Mouse (Mus musculus): ENCODE measurements at regions not wholly inside any gene's neighbourhood (a gene's known extent, or its start where the extent isn't known, plus 50 kb on each side); places are given as distances from the start of the nearest gene placed in this dataset.

GRCm38 (mm10) chr4:33552856-33553255, 242.7 kb downstream of the Rngtt start:
- no peak for ATAC-seq (ENCODE audit: insufficient number of reproducible peaks, low FRiP score, low TSS enrichment)

- ATAC-seq (ENCODE audit: insufficient number of reproducible peaks, low FRiP score, low TSS enrichment), result peak; percentile 41; the same call in 1 of the 2 replicates
These were observed 244.5 kb downstream of the Rngtt start for GRCm38 (mm10) chr4:33554606-33555005.

DNA sequence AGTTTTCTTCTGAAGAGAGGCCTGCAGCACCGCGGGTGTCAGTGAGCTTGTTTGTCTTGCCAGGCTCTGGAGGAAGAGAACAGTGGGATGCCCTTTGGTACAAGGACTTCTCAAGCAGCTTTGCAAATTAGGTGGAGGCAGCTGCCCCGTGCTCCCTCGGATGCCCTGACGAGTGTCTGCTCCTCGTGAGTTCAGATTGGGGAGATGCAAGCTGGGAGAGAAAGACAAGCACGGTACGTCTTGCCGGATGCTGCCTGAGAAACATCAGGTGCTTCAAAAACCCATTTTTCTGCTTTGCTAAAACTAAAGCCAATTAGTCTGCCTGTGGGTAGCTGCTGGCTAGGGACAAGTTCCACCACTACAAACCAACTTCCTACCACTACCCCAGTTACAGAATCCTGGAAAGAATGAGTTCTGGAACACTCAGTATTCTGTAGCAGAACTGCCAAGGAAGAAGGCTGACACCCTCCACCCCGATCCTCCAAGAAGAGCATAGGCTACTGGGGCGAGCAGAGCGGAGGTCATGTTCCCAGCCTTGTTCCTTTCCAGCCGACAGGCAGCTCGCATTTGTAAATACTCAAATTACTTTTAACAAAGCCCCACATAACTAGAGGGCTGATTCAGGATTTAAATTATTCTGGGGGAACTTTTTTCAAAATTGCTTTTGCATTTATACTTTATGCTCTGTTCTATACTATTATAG, 245.3 kb downstream of the Rngtt start:
- ATAC-seq (ENCODE audit: insufficient number of reproducible peaks, low FRiP score, low TSS enrichment), result peak; percentile 59; the same call in 1 of the 2 replicates

- no peak for ATAC-seq (ENCODE audit: insufficient number of reproducible peaks, low FRiP score, low TSS enrichment)
These were observed 245.9 kb downstream of the Rngtt start for GRCm38 (mm10) chr4:33555966-33556365.

DNA sequence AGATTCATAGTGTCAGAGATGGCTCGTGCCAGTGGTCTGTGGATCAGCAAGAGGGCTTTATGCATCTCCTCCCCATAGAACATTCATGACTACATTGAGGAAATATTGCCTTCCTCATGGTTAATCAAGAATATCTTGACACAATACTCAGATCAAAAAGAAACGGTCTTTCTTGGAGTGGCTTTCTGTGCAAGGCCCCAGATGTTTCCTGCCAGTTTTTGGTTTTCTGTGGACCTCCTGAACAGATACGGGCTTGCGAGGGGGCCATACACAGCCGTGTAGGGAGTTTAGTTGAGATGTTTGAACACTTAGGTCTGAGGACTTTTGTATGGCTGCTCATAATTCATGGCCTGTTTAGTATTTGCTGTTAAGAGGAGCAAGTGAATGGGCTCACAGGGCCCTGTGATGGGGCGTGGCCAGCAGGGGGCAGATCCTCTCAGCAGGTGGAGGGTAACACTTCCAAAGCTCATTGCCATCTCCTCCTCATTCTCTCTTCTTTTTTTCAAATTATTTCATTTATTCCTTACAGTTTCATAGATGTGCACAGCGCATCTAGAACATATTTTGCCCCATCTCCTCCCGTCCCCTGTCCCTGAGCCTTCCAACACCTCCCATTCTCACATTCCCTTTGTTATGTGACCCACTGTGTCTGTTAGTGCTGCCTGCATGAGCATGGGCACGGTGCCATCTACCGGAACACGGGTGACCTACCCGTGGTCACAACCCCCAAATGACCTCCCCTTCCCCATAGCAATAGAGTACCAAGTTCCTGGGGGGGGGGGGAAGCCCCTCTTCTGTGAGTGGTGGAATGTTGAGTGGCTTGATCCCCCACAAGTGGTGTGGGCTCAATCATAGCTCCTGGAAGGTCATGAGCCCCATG, 246.8 kb downstream of the Rngtt start:
- no peak for ATAC-seq (ENCODE audit: insufficient number of reproducible peaks, low FRiP score, low TSS enrichment)

DNA sequence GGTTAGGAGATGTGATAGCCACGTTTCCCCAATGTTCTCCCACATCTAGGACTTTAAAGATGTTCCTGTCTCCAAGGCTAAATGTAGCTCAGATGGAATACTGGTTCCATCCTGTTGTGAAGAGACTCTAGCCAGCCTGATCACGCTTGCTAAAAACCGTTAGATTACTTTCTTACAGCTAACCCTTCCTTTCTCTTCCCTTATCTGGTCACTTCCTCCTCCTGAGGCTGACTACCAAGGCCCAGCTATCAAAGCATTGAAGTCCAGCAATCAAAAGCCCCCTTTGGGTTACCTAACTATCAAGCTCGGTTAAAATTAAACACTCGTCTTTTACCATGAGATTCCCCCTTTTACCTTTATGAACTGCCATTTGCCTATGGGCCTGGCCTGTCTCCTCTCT, 260.2 kb downstream of the Rngtt start:
- ATAC-seq (ENCODE audit: insufficient number of reproducible peaks, low FRiP score, low TSS enrichment), result no peak

DNA sequence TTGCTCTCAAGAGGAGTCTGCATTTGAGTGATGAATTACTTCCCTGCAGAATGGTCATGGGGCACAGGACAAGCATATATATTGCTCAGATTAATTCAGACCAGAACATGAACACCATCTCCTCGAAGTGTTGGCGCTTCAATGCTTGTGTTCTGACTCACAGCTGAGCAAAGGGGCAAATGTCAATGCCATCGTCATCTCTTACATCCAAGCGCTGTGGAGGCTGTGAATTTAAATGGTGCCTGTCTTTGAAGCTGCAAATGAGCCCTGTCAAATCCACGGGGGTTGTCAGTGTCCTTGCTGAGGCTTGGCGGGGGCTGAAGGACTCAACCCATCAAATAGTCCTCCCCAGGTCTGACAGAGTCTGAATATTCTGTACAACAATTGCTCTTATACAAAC, 261.2 kb downstream of the Rngtt start:
- no peak for ATAC-seq (ENCODE audit: insufficient number of reproducible peaks, low FRiP score, low TSS enrichment)

- ATAC-seq (ENCODE audit: insufficient number of reproducible peaks, low FRiP score, low TSS enrichment), result no peak
These were observed 267.5 kb downstream of the Rngtt start for GRCm38 (mm10) chr4:33577631-33578030.

DNA sequence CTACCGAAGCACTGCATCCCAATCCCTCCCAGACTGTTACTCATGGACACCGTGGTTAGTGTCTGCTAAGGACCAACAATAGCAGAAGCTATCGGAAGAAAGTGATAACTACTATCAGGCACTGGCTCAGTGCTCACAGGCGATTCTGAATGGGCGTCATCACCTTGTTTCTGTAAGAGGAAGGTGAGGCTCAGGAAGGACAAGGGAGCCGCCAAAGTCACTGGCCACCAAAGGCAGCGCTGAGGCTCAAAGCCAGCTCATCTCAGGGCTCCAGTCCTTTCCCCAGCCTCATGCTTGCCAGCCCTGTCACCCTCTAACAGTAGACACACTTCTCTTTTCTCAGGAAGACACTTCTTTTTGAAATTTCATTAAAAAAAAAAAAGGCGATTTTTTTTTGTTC, 270.4 kb downstream of the Rngtt start:
- no peak for ATAC-seq (ENCODE audit: insufficient number of reproducible peaks, low FRiP score, low TSS enrichment)

DNA sequence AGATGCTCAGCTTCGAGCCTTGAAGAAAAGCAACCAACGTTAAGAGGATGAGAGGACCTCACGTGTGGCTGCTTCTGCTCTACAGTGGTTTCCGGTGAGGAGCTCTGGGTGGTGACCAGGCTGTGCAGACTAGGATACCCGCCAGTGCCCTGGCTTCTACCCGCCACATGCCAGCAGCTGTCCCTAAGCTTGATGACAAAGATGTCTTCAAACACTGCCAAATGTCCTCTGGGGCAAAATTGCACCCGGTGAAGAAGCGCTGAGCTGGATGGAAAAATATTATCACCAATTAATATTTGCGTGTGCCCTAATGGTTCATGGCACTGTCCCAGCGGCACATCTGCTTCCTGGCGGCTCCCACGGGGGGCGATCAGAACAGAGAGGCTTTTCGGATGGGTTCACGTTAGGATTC, 271.1 kb downstream of the Rngtt start:
- ATAC-seq (ENCODE audit: insufficient number of reproducible peaks, low FRiP score, low TSS enrichment), result no peak

- no peak for ATAC-seq (ENCODE audit: insufficient number of reproducible peaks, low FRiP score, low TSS enrichment)
These were observed 271.8 kb downstream of the Rngtt start for GRCm38 (mm10) chr4:33581766-33582525.

- no peak for ATAC-seq (ENCODE audit: insufficient number of reproducible peaks, low FRiP score, low TSS enrichment)
These were observed 273.0 kb downstream of the Rngtt start for GRCm38 (mm10) chr4:33582986-33583720.

DNA sequence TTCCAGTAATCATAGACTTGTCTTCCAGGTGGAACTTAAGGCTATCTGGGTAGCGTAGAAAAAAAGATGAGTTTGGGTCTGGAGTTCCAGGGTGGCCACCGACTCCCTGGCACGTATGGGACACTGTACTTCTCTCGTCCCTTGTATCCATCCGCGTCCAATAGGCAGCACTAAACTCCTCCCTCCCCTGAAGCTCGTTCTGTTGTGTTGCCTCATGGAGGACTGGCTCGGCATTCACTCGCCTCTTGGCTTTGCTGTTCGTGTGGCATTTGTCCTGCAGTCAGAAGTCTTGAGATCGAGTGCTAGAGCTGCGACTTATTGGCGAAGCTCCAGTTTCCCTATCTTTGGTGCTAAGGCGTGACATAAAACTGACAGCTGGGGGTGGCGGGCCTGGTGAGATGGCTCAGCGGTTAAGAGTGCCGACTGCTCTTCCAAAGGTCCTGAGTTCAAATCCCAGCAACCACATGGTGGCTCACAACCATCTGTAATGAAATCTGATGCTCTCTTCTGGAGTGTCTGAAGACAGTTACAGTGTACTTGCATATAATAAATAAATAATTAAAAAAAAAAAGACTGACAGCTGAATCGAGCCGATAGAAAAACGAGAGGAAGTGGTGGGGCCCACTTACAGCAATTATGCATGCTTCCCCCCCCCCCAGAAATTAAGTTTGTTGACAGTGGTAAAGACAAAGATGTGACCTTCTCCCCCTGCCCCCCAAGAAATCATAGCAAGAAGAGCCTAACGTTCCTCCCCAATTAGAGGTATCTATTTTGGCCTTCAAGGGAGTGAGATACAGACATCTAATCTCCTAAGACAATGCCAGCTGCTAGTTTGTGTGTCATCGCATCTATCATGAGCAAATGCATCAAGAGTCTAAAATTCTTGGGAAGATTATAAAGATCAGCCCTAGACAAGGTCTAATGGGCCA, 274.1 kb downstream of the Rngtt start:
- no peak for ATAC-seq (ENCODE audit: insufficient number of reproducible peaks, low FRiP score, low TSS enrichment)

DNA sequence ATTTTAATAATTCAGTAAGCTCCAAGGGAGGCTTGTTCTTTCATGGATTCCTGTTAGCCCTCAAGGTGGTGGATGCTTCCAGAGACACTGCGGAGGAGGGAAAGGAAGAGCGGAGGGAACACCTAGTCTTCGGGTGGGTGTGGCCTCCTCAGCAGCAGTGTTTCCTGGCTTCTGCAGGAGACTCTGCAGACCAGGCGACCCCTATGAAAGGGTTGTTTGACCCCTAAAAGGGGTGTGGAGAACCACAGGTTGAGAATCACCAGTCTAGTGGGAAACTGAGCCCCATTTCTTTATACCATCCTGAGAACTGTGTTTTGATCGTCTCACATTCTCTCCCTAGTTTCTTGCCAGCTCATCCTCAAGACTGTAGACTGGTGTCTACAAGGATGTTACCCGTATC, 275.7 kb downstream of the Rngtt start:
- ATAC-seq (ENCODE audit: insufficient number of reproducible peaks, low FRiP score, low TSS enrichment), result no peak

DNA sequence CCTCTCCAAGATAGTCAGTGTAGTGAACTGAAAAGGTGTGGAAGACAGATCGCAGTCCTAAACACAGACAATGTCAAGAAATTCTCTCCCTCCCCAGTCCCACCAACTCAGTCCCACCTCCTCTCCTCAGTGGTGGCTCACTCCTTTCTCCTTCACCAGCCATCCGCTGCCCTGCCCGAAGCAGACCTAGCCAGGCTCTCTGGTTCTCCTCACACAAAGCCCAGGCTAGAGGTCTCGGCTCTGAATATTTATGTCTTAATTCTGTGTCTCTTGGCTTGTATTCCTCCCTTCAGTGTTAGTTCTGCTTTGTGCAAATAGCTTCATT, 276.1 kb downstream of the Rngtt start:
- no peak for ATAC-seq (ENCODE audit: insufficient number of reproducible peaks, low FRiP score, low TSS enrichment)

GRCm38 (mm10) chr4:33586615-33587451, 276.7 kb downstream of the Rngtt start:
- no peak for ATAC-seq (ENCODE audit: insufficient number of reproducible peaks, low FRiP score, low TSS enrichment)

DNA sequence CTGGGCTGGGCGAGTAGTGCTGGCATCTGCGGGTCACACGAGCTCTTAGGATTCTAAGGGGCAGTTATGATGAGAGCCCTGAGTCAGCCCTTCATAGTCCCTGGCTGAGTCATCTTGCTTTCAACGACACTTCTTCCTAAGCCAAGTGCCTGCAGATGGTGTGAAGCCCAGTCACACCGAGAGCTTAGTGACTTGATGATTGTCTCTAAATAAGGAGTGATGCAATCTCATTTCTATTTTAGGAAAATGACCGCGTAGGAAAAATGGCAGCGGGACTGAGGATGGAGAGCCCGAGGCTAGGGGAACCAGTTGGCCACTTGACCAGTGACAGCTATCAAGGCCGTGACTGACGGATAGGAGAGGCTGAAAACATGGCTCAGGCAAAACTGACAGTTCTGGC, 277.6 kb downstream of the Rngtt start:
- ATAC-seq (ENCODE audit: insufficient number of reproducible peaks, low FRiP score, low TSS enrichment), result peak; percentile 58

GRCm38 (mm10) chr4:33588127-33588526, 278.0 kb downstream of the Rngtt start:
- ATAC-seq (ENCODE audit: insufficient number of reproducible peaks, low FRiP score, low TSS enrichment), result no peak
